Mouse (Mus musculus): ENCODE results near the gene Gm3618. TPM values are rescaled to one million over a fixed set of nuclear protein-coding genes. Genes with fewer than 3 reads are reported as not detected.
"Not testable (repeated sequence)": the region's sequence is repeated elsewhere in the genome, so short reads cannot be mapped to it uniquely, and the experiment has no call there.

Gm3618 gene
- not detected for total RNA-seq (2021)

DNA sequence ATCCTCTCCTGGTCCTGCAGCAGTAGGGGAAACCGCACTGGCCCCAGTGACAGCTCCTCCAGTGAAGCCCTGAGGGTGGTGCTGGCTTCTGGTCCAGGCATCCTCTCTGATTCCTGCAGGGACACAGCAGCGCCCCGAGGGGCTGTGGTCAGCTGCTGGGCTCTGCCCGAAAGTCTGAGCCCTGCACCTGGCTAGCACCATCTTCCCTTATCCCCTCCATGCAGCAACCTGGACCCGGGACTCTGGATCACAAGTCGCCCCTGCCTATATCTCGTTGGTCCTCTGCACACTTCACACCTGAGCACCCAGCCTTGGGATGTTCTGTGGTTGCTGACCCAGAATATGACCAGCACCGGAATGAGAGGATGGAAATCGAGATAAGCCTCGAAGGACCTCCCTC lies at the start of gene Gm3618:
Gm3618 (minus strand) TSS at position 101 of the 400 bp plus-strand sequence.
- DNase-seq (ENCODE audit: low spot score in 2 of 2); intact Hi-C loops (cut with DNase I): not testable (repeated sequence)

DNA sequence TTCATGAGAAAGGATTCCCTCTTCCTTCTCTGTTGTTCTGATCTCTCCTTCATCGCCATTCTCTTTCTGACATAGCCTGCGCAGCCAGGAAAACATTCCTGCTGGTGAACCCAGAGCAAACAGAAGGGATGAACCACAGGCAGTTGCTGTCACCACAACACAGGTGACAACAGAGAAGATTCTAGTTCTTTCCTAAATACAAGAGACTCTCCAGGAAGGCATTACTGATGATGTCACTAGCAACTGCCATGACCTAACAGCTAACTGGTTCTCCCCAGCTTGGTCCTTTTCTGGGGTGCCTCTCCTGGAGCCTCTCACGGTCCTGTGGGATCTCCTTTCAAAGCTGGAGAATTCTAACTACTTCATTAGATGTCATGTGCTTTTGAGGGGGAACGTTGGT lies 46.7 kb upstream of the Gm3618 start, which contains the start of gene Gm16440:
Gm16440 (minus strand) TSS at position 101 of the 400 bp plus-strand sequence.
- intact Hi-C loops (cut with DNase I); DNase-seq (ENCODE audit: low spot score in 2 of 2): not testable (repeated sequence)

DNA sequence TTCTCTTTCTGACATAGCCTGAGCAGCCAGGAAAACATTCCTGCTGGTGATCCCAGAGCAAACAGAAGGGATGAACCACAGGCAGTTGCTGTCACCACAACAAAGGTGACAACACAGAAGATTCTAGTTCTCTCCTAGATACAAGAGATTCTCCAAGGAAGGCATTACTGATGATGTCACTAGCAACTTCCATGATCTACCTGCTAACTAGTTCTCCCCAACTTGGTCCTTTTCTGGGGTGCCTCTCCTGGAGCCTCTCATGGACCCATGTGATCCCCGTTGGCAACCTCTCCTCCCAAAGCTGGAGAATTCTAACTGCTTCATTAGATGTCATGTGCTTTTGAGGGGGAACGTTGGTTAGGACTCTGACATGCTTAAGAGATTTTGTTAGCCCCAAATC lies 38.7 kb downstream of the Gm3618 start, which contains the start of gene Gm21103:
Gm21103 (minus strand) TSS at position 101 of the 400 bp plus-strand sequence.
- DNase-seq (ENCODE audit: low spot score in 2 of 2); intact Hi-C loops (cut with DNase I): not testable (repeated sequence)

DNA sequence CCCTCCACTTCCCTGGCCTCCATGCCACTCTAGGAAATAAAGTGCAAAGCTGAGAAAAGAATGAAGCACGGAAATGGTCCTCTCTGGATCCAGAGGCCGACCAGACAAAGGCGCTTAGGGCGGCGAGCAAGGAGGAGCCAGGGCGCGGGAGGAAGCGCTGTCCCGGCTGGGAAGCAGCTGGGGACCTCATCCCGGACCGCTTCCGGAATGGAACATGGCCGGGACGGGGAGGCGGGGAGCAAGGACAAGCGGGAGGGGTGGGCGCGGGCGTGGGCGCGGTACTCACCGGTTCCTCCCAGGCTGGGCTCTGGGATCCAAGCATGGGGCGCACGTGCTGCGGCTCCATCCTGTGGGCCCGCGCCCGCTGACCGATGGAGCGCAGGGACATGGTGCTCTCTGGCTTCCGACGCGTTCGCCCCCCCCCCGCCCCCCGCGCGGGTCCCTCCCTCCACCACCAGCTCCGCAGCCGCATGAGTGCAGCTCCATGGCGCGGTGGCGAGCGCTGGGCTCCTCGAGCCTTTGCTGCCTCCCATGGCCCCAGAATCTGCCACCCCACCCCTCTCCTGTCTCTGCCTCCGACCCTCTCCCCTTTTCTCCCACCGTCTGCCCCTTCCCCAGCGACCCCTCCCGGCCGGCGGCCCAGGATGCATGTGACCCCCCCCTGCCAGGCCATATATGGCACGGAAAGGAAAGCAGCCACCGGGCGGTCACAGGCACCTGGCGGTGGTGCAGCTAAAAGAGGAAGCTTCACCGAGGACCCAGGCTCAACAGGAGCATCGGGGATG lies 56.4 kb downstream of the Gm3618 start, which contains the start of gene Gm3411:
Gm3411 (minus strand) TSS at position 320 of the 785 bp plus-strand sequence.
- intact Hi-C loops (cut with DNase I) = not testable (repeated sequence)
- peak; percentile 15 to 17 for DNase-seq (ENCODE audit: low spot score in 2 of 2)

Other genes starting within 250 kb of the Gm3618 start
- not detected for gene Gm8206, start 249.7 kb downstream of the Gm3618 start, total RNA-seq (2021)
- 1 to 10 TPM; 1.1 to 1.2 TPM for gene Gm3468, start 235.0 kb downstream of the Gm3618 start, total RNA-seq (2021)
- not detected for gene Gm3476, start 217.9 kb downstream of the Gm3618 start, total RNA-seq (2021)
- gene Gm21560, start 124.4 kb downstream of the Gm3618 start, total RNA-seq (2021) = under 1 TPM; 0.78 TPM
- 1 to 10 TPM; 1.5 to 2.1 TPM for gene Gm3411, start 56.4 kb downstream of the Gm3618 start, total RNA-seq (2021)
- not detected for gene Gm21103, start 38.8 kb downstream of the Gm3618 start, total RNA-seq (2021)
- not detected for gene Gm16440, start 46.6 kb upstream of the Gm3618 start, total RNA-seq (2021)
- under 1 TPM; 0.32 to 0.89 TPM for gene Gm3591, start 68.8 kb upstream of the Gm3618 start, total RNA-seq (2021)
- not detected for gene Gm3594, start 100.9 kb upstream of the Gm3618 start, total RNA-seq (2021)
- gene Gm8356, start 193.6 kb upstream of the Gm3618 start, total RNA-seq (2021) = not detected
- gene Gm3629, start 246.9 kb upstream of the Gm3618 start, total RNA-seq (2021) = under 1 TPM; 0.39 to 0.85 TPM